Mouse (Mus musculus): Measurements from ENCODE around the gene Spred1.

DNA sequence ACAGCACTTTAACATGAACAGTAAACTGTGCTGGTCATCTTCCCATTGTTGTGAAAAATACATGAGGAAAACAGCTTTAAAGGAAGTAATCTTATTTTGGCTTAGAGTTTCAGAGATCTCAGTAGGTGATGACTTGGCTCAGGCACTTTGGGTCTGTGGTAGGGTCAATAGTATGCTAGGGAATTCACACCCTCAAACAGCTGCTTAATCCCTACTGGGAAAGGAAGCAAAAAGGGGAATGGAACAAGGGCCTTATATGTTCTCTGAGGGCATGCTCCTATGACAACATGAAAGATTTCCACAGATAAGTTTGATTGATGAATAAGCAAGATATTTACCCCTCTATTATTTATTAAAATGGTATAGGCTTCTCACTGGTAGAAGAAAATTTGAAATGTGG lies 31.0 kb downstream of the Spred1 start:
- TF ChIP-seq CTCF (IDR thresholded peaks at IDR 0.05; ENCODE audit: borderline replicate concordance, control insufficient read depth, extremely low read depth, insufficient read depth, low read length, poor library complexity) (no peak), POLR2A (IDR thresholded peaks at IDR 0.05; ENCODE audit: control insufficient read depth, extremely low read depth, insufficient read depth, low read length, poor library complexity) (no peak)

Measured in thymus, adult 2 months (tissue).